Mouse (Mus musculus): Measurements from ENCODE around the gene C1ql3. TPM values are rescaled to one million over a fixed set of nuclear protein-coding genes. Genes with fewer than 3 reads are reported as not detected.

C1ql3 gene
- polyA plus RNA-seq (2021; fragmentation: Nextera tagmentation): 26.7 and 29.3 TPM in 2 replicates
- long read RNA-seq, experiment 1, transcript C1ql3-201 (2 exons, 2,535 nt): major isoform, 14 of 19 reads
- long read RNA-seq, experiment 1, partial matches to known transcripts: 1 of 19 reads
- long read RNA-seq, experiment 1, other reads (novel, unspliced or antisense): 4 of 19 reads
- long read RNA-seq, experiment 2, transcript C1ql3-201 (2 exons, 2,535 nt): major isoform, 6 of 78 reads
- long read RNA-seq, experiment 2, partial matches to known transcripts: 0 of 78 reads
- long read RNA-seq, experiment 2, other reads (novel, unspliced or antisense): 72 of 78 reads

DNA sequence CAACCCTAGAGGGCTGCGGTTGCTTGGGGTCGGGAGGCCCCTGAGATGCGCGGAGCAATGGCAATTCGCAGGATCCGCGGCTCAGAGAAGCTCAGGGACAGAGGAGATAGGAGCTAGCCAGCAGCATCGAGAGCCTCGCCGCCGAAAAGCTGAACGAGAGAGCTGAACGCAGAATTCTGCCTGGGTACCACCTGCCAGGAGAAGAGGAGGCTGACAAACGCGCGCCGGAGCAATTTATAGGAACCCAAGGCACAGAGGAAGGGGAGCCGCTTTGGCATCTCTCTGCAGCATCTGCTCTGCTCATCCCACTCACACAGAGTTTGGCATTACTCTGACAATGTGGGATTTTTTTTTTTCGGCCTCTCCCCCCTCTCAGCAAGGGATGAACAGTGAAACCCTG, at the start of gene C1ql3:
C1ql3 (minus strand) TSS at position 335 of the 400 bp plus-strand sequence.

Other genes with a start within 250 kb of the C1ql3 start
- gene Pter, start 87.8 kb downstream of the C1ql3 start, polyA plus RNA-seq (2021; fragmentation: Nextera tagmentation): 8.9 and 14.6 TPM in 2 replicates